Mouse (Mus musculus): Measurements from ENCODE around the gene Dync2h1. TPM values are rescaled to one million over a fixed set of nuclear protein-coding genes. Genes with fewer than 3 reads are reported as not detected.
A peak's percentile ranks its signal among the peaks of the same experiment; 100 is the strongest.

Gene Dync2h1
- polyA plus RNA-seq, 1 experiment = 6.6 TPM

DNA sequence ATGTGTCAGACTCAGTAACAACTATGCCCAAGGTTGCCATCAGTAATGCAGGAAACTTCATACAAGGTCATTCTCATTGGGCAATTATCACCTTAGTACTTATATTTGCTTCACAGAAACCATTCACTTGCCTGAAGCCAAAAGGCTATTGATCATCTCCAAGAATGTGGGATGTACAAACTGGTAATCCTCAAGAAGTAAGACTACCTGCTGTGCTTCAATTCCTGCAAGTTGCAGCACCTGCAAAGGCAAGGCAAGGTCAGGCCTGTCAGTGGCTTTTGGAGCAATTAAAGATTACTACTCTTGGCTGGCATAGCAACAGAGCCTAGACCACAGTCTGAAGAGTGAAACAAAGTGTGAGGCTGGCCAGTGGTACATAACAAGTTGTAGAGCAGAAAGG lies 82.9 kb downstream of the Dync2h1 start:
- Histone ChIP-seq H3K27me3 (ENCODE audit: control insufficient read depth, insufficient read depth, low read length) (no peaks in the 10 kb centered on the region), H3K4me3 (replicated peaks; ENCODE audit: insufficient read depth, low read depth, low read length) (no peak overlapping the region), H3K27ac (ENCODE audit: insufficient read depth, low read length) (no peak overlapping the region), H3K4me1 (ENCODE audit: control insufficient read depth, insufficient read depth, low read length) (no peaks in the 10 kb centered on the region)
- no peak for DNase-seq
- TF ChIP-seq CTCF (IDR thresholded peaks at IDR 0.05; ENCODE audit: borderline replicate concordance, insufficient read depth, low read depth, low read length) (no peak), POLR2A (IDR thresholded peaks at IDR 0.05; ENCODE audit: borderline replicate concordance, insufficient read depth, low read length) (no peak)

GRCm38 (mm10) chr9:7074625-7075024 lies 109.6 kb downstream of the Dync2h1 start:
- DNase-seq = no peak
- 92% methylated on average over 2 of the region's 2 CpGs for WGBS
- Histone ChIP-seq H3K27me3 (ENCODE audit: control insufficient read depth, insufficient read depth, low read length) (no peaks in the 10 kb centered on the region), H3K4me3 (replicated peaks; ENCODE audit: insufficient read depth, low read depth, low read length) (no peak overlapping the region), H3K4me1 (ENCODE audit: control insufficient read depth, insufficient read depth, low read length) (no peaks in the 10 kb centered on the region), H3K27ac (ENCODE audit: insufficient read depth, low read length) (no peak overlapping the region)
- TF ChIP-seq CTCF (IDR thresholded peaks at IDR 0.05; ENCODE audit: borderline replicate concordance, insufficient read depth, low read depth, low read length) (no peak), POLR2A (IDR thresholded peaks at IDR 0.05; ENCODE audit: borderline replicate concordance, insufficient read depth, low read length) (no peak)

GRCm38 (mm10) chr9:7070846-7071245 lies 113.4 kb downstream of the Dync2h1 start:
- TF ChIP-seq CTCF (IDR thresholded peaks at IDR 0.05; ENCODE audit: borderline replicate concordance, insufficient read depth, low read depth, low read length) (no peak), POLR2A (IDR thresholded peaks at IDR 0.05; ENCODE audit: borderline replicate concordance, insufficient read depth, low read length) (no peak)
- H3K27ac ChIP-seq (ENCODE audit: insufficient read depth, low read length) = no peak overlapping the region
- DNase-seq = peak in 1 of 2 experiments; percentile 38
- no peaks in the 10 kb centered on the region for H3K27me3 ChIP-seq (ENCODE audit: control insufficient read depth, insufficient read depth, low read length)
- 12% methylated on average over 3 of the region's 3 CpGs for WGBS
- no peaks in the 10 kb centered on the region for H3K4me1 ChIP-seq (ENCODE audit: control insufficient read depth, insufficient read depth, low read length)
- H3K4me3 ChIP-seq (replicated peaks; ENCODE audit: insufficient read depth, low read depth, low read length) = no peak overlapping the region

GRCm38 (mm10) chr9:7050588-7050987 lies 133.7 kb downstream of the Dync2h1 start:
- WGBS = 63% methylated on average over 3 of the region's 3 CpGs
- DNase-seq = peak in 1 of 2 experiments; percentile 15
- H3K27ac ChIP-seq (ENCODE audit: insufficient read depth, low read length) = no peak overlapping the region
- H3K4me3 ChIP-seq (replicated peaks; ENCODE audit: insufficient read depth, low read depth, low read length) = no peak overlapping the region
- TF ChIP-seq CTCF (IDR thresholded peaks at IDR 0.05; ENCODE audit: borderline replicate concordance, insufficient read depth, low read depth, low read length) (no peak), POLR2A (IDR thresholded peaks at IDR 0.05; ENCODE audit: borderline replicate concordance, insufficient read depth, low read length) (no peak)
- no peaks in the 10 kb centered on the region for H3K4me1 ChIP-seq (ENCODE audit: control insufficient read depth, insufficient read depth, low read length)
- H3K27me3 ChIP-seq (ENCODE audit: control insufficient read depth, insufficient read depth, low read length) = no peaks in the 10 kb centered on the region

DNA sequence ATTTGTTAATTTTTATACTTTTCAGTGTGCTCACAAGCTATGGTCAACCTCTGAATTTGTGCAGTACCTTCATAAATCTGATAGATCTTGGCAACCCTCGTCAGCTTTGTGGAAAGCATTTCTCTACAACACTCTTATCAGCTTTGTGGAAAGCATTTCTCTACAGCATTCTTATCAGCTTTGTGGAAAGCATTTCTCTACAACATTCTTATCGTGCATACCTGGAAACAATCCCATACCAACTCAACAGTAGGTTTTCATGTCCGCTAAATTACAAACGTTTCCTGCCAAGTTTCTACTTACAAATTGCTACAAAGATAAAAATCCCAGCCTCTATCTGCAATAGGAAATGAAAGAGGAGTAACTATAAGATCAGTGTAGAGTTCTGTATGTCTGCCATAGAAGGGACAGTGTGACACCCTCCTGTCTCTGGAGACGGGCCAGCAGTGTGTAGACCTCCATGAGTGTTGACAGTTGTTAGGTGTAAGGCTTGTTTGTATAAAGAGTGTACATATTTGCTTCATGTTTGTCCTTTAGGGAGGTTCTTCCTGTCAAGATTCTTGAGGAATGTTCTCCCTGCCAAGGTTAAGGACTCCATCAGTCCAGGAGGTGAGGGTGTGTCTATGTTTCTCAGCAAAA lies 141.5 kb downstream of the Dync2h1 start:
- DNase-seq = no peak
- no peak for TF ChIP-seq POLR2A (IDR thresholded peaks at IDR 0.05; ENCODE audit: borderline replicate concordance, insufficient read depth, low read length)
- TF ChIP-seq CTCF (IDR thresholded peaks at IDR 0.05; ENCODE audit: borderline replicate concordance, insufficient read depth, low read depth, low read length) = no peak
- Histone ChIP-seq H3K27me3 (ENCODE audit: control insufficient read depth, insufficient read depth, low read length) (no peaks in the 10 kb centered on the region), H3K4me1 (ENCODE audit: control insufficient read depth, insufficient read depth, low read length) (no peaks in the 10 kb centered on the region), H3K27ac (ENCODE audit: insufficient read depth, low read length) (no peak overlapping the region), H3K4me3 (replicated peaks; ENCODE audit: insufficient read depth, low read depth, low read length) (no peak overlapping the region)
- 89% methylated on average over 5 of the region's 5 CpGs for WGBS

DNA sequence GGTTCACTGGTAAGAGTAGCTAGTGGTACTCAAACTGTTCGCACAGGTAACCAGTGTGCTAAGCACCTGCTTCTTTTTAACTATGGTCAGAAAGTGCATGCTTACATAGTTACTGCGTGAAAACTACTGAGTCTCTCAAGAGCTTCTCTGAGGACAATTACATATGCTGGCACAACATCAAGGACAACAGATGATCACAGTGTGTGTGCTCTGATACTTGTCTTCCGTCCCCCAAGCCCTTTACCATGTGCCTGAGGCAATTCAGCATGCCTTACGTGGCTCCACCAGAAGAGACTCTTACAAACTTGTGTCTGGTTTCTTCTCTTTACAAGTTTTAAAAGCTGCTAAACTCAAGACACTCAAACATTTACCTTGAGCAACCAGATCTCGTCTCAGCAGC lies 143.0 kb downstream of the Dync2h1 start:
- Histone ChIP-seq H3K27me3 (ENCODE audit: control insufficient read depth, insufficient read depth, low read length) (no peaks in the 10 kb centered on the region), H3K4me1 (ENCODE audit: control insufficient read depth, insufficient read depth, low read length) (no peaks in the 10 kb centered on the region), H3K27ac (ENCODE audit: insufficient read depth, low read length) (no peak overlapping the region), H3K4me3 (replicated peaks; ENCODE audit: insufficient read depth, low read depth, low read length) (no peak overlapping the region)
- TF ChIP-seq CTCF (IDR thresholded peaks at IDR 0.05; ENCODE audit: borderline replicate concordance, insufficient read depth, low read depth, low read length) = no peak
- TF ChIP-seq POLR2A (IDR thresholded peaks at IDR 0.05; ENCODE audit: borderline replicate concordance, insufficient read depth, low read length) = no peak
- no peak for DNase-seq
- 35% methylated on average over 5 of the region's 5 CpGs for WGBS

DNA sequence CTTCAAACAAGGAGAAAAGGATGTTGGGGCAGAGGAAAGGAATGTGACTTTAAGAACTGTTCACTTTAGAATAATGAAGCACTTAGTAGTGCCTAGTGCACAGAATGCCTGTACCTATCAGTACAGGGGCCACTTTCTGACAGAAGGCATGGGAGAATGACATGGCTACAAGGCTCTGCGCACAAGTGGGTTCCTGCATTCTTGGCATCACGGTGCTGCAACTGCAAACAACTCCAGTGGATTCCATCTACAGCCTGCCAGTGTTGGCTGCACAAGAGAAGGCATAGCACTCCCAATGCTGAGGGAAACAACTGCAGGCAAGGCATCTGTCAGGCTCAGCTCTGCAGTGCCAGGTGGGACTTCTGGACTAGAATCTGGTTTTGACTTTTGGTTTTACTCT lies 151.7 kb downstream of the Dync2h1 start:
- Histone ChIP-seq H3K27ac (ENCODE audit: insufficient read depth, low read length) (no peak overlapping the region), H3K4me3 (replicated peaks; ENCODE audit: insufficient read depth, low read depth, low read length) (no peak overlapping the region), H3K4me1 (ENCODE audit: control insufficient read depth, insufficient read depth, low read length) (no peaks in the 10 kb centered on the region), H3K27me3 (ENCODE audit: control insufficient read depth, insufficient read depth, low read length) (no peaks in the 10 kb centered on the region)
- 97% methylated on average over 2 of the region's 2 CpGs for WGBS
- no peak for DNase-seq
- TF ChIP-seq POLR2A (IDR thresholded peaks at IDR 0.05; ENCODE audit: borderline replicate concordance, insufficient read depth, low read length) = no peak
- TF ChIP-seq CTCF (IDR thresholded peaks at IDR 0.05; ENCODE audit: borderline replicate concordance, insufficient read depth, low read depth, low read length) = no peak

GRCm38 (mm10) chr9:7015600-7015999 lies 168.6 kb downstream of the Dync2h1 start:
- no peak overlapping the region for H3K27ac ChIP-seq (ENCODE audit: insufficient read depth, low read length)
- no peaks in the 10 kb centered on the region for H3K27me3 ChIP-seq (ENCODE audit: control insufficient read depth, insufficient read depth, low read length)
- no peak for TF ChIP-seq POLR2A (IDR thresholded peaks at IDR 0.05; ENCODE audit: borderline replicate concordance, insufficient read depth, low read length)
- TF ChIP-seq CTCF (IDR thresholded peaks at IDR 0.05; ENCODE audit: borderline replicate concordance, insufficient read depth, low read depth, low read length) = no peak
- H3K4me3 ChIP-seq (replicated peaks; ENCODE audit: insufficient read depth, low read depth, low read length) = no peak overlapping the region
- no peak for DNase-seq
- no peaks in the 10 kb centered on the region for H3K4me1 ChIP-seq (ENCODE audit: control insufficient read depth, insufficient read depth, low read length)
